Mouse (Mus musculus) neural tube, embryonic 12.5 days (tissue): ENCODE results near the gene Csnk2b. TPM values are rescaled to one million over a fixed set of nuclear protein-coding genes. Genes with fewer than 3 reads are reported as not detected.

Experiments used
- ATAC-seq: fragments of 200-750 bp; cut with Nextera tagmentation; 2 replicates; pipeline ENCODE4 v1.8.0; 2017; ENCODE audit warnings: low read depth, mild to moderate bottlenecking, moderate TSS enrichment, moderate library complexity; ENCODE audit not compliant: low FRiP score
- H3K27ac ChIP-seq: fragments of 300-500 bp; sonication (generic); 2 replicates; pipeline ENCODE4 v1.5.1; 2016
- H3K27me3 ChIP-seq: fragments of 300-500 bp; sonication (generic); replicated peaks from 2 replicates; pipeline ENCODE4 v1.6.1; 2016; ENCODE audit warnings: mild to moderate bottlenecking
- H3K36me3 ChIP-seq: fragments of 300-500 bp; sonication (generic); 2 replicates; pipeline ENCODE4 v1.6.1; 2016; ENCODE audit warnings: mild to moderate bottlenecking
- H3K4me1 ChIP-seq: fragments of 300-500 bp; sonication (generic); 2 replicates; pipeline ENCODE4 v1.6.1; 2016
- H3K4me2 ChIP-seq: fragments of 300-500 bp; sonication (generic); replicated peaks from 2 replicates; pipeline ENCODE4 v1.6.1; 2016; ENCODE audit warnings: mild to moderate bottlenecking
- H3K4me3 ChIP-seq: fragments of 300-500 bp; sonication (generic); 2 replicates; pipeline ENCODE4 v1.5.1; 2016
- H3K9ac ChIP-seq: fragments of 300-500 bp; sonication (generic); 2 replicates; pipeline ENCODE4 v1.6.1; 2016; ENCODE audit warnings: mild to moderate bottlenecking
- H3K9me3 ChIP-seq: fragments of 300-500 bp; sonication (generic); 2 replicates; pipeline ENCODE4 v1.6.1; 2016; ENCODE audit warnings: mild to moderate bottlenecking
- WGBS: fragments of 180-500 bp; shearing (Covaris S2); methylation state at CpG from one replicate; pipeline ENCODE4 v1.1.7; 2016; 5-methylcytosine and 5-hydroxymethylcytosine counted together
- polyA plus RNA-seq: library from polyadenylated mRNA; unstranded; fragments of >200 nt; fragmentation: Nextera tagmentation; extraction: Ambion mirVana; gene quantifications from 2 replicates; pipeline ENCODE4 v1.2.1, GENCODE M21; 2016

Gene Csnk2b
- polyA plus RNA-seq, 1 experiment from 2014 or later, result 295 TPM

GRCm38 (mm10) chr17:35159638-35160037 is 37.8 kb upstream of the Csnk2b start:
- no peak for ATAC-seq
- 88% methylated on average over 7 of the region's 7 CpGs for WGBS
- H3K27ac ChIP-seq, result no peak overlapping the region
- no peak overlapping the region for H3K4me3 ChIP-seq
- H3K4me2 ChIP-seq, result no peak overlapping the region
- H3K9me3 ChIP-seq, result no peaks in the 10 kb centered on the region
- peaks cover 75% of the 10 kb centered on the region for H3K36me3 ChIP-seq
- H3K4me1 ChIP-seq, result peaks cover 21% of the 10 kb centered on the region
- H3K27me3 ChIP-seq, result no peaks in the 10 kb centered on the region
- no peak overlapping the region for H3K9ac ChIP-seq

GRCm38 (mm10) chr17:35158850-35159593 is 37.2 kb upstream of the Csnk2b start:
- H3K4me3 ChIP-seq, result no peak overlapping the region
- 95% methylated on average over 16 of the region's 16 CpGs for WGBS
- no peak for ATAC-seq
- H3K36me3 ChIP-seq, result peaks cover 81% of the 10 kb centered on the region
- H3K9me3 ChIP-seq, result no peaks in the 10 kb centered on the region
- no peak overlapping the region for H3K27ac ChIP-seq
- H3K4me1 ChIP-seq, result peaks cover 21% of the 10 kb centered on the region
- H3K4me2 ChIP-seq, result no peak overlapping the region
- H3K9ac ChIP-seq, result no peak overlapping the region
- H3K27me3 ChIP-seq, result no peaks in the 10 kb centered on the region

DNA sequence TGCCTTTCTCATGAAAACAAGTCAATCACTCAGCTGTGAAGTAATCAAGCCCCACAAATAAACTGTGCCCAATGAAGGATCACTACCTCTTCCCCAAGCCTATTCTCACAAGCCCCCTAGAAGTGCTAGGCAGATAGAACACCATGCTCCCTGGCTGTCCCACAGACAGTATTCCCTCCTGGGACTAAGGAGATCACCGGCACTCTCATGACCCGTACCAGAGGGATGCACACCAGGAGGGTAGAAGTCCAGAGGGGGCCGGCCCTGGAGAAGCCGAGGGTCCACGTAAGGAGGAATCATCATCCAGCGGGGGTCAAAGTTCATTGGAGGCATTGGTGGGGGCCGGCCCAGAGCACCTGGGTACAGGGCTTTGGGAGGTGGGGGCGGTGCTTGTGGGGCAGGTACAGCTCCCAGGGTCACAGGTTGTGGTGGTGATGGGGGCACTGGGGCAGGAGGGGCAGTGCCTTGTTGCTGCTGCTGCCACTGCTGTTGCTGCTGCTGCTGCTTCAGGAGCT is 35.9 kb upstream of the Csnk2b start:
- Histone ChIP-seq H3K4me2 (no peak overlapping the region), H3K27ac (no peak overlapping the region), H3K36me3 (peaks cover 94% of the 10 kb centered on the region), H3K4me3 (no peak overlapping the region), H3K9me3 (no peaks in the 10 kb centered on the region), H3K27me3 (no peaks in the 10 kb centered on the region), H3K9ac (no peak overlapping the region), H3K4me1 (peaks cover 13% of the 10 kb centered on the region)
- no peak for ATAC-seq
- whole genome bisulfite sequencing, result 94% methylated on average over 8 of the region's 8 CpGs

DNA sequence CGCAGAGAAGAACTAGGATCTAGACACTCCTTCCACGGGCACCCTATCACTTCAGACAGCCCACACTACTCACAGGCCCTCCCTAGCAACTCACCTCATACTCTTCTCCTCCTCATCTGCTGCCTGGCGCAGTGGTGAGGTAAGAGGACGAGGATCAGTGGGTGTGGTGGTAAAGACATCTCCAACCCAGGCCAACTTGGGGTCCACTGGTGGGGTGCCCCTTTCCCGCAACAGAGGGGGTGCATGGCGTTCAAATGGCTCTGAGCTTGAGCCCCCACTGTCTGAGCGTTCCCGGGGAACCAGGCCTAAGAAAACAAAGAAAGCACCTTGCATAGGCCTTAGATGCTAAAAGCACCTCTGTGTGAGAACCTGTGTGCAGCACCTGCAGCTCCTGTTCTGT is 35.4 kb upstream of the Csnk2b start:
- H3K4me3 ChIP-seq, result no peak overlapping the region
- peaks cover 8% of the 10 kb centered on the region for H3K4me1 ChIP-seq
- no peaks in the 10 kb centered on the region for H3K27me3 ChIP-seq
- WGBS, result 95% methylated on average over 8 of the region's 8 CpGs
- no peaks in the 10 kb centered on the region for H3K9me3 ChIP-seq
- H3K27ac ChIP-seq, result no peak overlapping the region
- H3K36me3 ChIP-seq, result peaks cover 99% of the 10 kb centered on the region
- ATAC-seq, result no peak
- no peak overlapping the region for H3K9ac ChIP-seq
- no peak overlapping the region for H3K4me2 ChIP-seq

DNA sequence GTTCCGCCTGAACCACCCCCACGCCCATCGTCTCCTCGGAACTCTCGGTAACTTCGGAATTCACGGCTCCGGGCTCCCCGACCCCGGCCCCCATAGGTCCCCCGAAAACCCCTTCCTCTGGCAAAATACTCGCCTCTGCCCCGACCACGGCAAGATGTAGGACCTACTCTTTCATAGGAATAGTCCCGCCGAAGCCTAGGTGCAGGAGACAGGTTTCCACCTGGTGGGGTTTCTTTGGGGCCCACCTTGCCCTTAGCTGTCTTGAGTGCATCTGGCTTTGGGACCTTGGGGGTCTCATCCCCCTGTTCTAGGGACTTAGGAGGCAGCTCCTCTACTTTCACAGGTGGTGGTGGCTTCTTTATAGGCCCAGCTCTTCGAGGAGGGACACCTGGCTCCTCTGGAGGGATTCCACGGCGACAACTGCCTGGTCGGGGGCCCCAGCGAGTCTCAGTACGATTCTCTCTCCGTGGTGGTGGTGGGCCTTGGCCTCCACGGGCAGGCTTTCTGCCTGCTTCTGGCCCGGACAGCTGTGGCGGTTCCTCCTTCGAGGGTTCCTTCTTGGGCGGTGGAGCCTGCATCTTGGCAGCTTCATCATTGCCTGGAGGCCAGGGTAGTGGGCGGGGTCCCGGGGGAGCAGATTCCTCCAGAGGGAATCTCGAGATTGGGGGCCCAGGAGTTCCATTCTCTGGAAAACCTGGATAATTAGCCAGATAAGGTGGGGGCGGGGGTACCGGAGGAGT is 34.8 kb upstream of the Csnk2b start:
- WGBS, result 91% methylated on average over 33 of the region's 33 CpGs

DNA sequence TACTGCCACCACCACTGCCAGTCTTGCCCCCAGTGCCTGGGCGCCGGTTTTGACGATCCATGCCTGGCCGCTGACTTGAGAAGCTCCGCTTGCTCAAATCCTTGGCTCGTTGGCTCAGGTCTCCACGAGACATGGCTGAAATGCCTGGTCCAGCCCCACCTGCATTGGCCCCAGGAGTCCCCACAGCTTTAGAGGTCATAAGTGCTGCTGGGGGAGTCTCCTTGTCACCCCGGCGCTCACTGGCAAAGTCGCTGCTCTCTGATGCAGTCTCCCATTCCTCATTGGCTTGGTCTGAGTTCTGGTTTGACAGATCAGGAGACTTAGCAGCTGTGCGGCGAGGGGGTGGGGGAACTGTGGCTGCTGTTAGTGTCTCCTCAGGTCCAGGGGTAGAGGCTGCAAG is 33.6 kb upstream of the Csnk2b start:
- no peak overlapping the region for H3K4me3 ChIP-seq
- no peak overlapping the region for H3K27ac ChIP-seq
- ATAC-seq, result no peak
- H3K4me1 ChIP-seq, result no peaks in the 10 kb centered on the region
- peaks cover 98% of the 10 kb centered on the region for H3K36me3 ChIP-seq
- 92% methylated on average over 12 of the region's 12 CpGs for WGBS
- H3K4me2 ChIP-seq, result no peak overlapping the region
- no peak overlapping the region for H3K9ac ChIP-seq
- H3K9me3 ChIP-seq, result no peaks in the 10 kb centered on the region
- H3K27me3 ChIP-seq, result no peaks in the 10 kb centered on the region

More for the DNA sequence above, 34.8 kb upstream of the Csnk2b start:
- Histone ChIP-seq H3K9me3 (no peaks in the 10 kb centered on the region), H3K4me1 (0 out of 2 replicates have a peak, but pooled peaks cover 3% of the 10 kb centered on the region), H3K4me3 (no peak overlapping the region), H3K27ac (no peak overlapping the region), H3K4me2 (no peak overlapping the region), H3K9ac (no peak overlapping the region), H3K36me3 (peaks cover 100% of the 10 kb centered on the region), H3K27me3 (no peaks in the 10 kb centered on the region)
- ATAC-seq, result no peak

- Histone ChIP-seq H3K4me2 (no peak overlapping the region), H3K4me1 (no peaks in the 10 kb centered on the region), H3K27me3 (no peaks in the 10 kb centered on the region), H3K9me3 (no peaks in the 10 kb centered on the region), H3K36me3 (peaks cover 98% of the 10 kb centered on the region), H3K27ac (no peak overlapping the region), H3K9ac (no peak overlapping the region), H3K4me3 (no peak overlapping the region)
- 77% methylated on average over 7 of the region's 7 CpGs for WGBS
- no peak for ATAC-seq
These were observed 32.8 kb upstream of the Csnk2b start for GRCm38 (mm10) chr17:35154616-35155015.

DNA sequence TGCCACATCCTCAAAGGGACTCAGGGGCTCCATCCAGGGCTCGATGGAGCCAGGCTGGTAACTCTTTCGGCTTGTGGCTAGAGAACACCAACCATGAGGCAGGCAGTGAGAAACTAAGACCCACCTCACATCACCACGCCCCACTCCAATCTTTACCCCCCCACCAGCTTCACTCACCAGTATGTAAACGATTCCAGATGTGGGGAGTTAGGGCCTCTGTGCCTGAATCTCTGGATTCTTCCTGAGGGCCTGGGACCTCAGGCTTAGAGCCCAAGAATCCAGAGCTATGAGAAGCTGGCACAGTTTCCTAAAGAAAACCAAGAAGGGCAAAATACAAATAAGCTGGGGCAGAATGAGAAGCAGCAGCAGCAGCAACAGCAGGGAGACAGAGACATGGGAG is 32.1 kb upstream of the Csnk2b start:
- 87% methylated on average over 4 of the region's 4 CpGs for WGBS
- H3K27me3 ChIP-seq, result no peaks in the 10 kb centered on the region
- H3K4me2 ChIP-seq, result no peak overlapping the region
- no peaks in the 10 kb centered on the region for H3K4me1 ChIP-seq
- H3K27ac ChIP-seq, result no peak overlapping the region
- ATAC-seq, result no peak
- H3K36me3 ChIP-seq, result peaks cover 98% of the 10 kb centered on the region
- H3K9ac ChIP-seq, result no peak overlapping the region
- H3K4me3 ChIP-seq, result no peak overlapping the region
- H3K9me3 ChIP-seq, result no peaks in the 10 kb centered on the region

GRCm38 (mm10) chr17:35153077-35153476 is 31.2 kb upstream of the Csnk2b start:
- 97% methylated on average over 9 of the region's 9 CpGs for WGBS
- no peak overlapping the region for H3K27ac ChIP-seq
- H3K9ac ChIP-seq, result no peak overlapping the region
- H3K4me1 ChIP-seq, result no peaks in the 10 kb centered on the region
- no peak overlapping the region for H3K4me2 ChIP-seq
- no peak for ATAC-seq
- H3K4me3 ChIP-seq, result no peak overlapping the region
- no peaks in the 10 kb centered on the region for H3K9me3 ChIP-seq
- no peaks in the 10 kb centered on the region for H3K27me3 ChIP-seq
- peaks cover 98% of the 10 kb centered on the region for H3K36me3 ChIP-seq

- H3K36me3 ChIP-seq, result peaks cover 96% of the 10 kb centered on the region
- no peaks in the 10 kb centered on the region for H3K4me1 ChIP-seq
- no peak overlapping the region for H3K9ac ChIP-seq
- H3K27me3 ChIP-seq, result no peaks in the 10 kb centered on the region
- H3K4me3 ChIP-seq, result no peak overlapping the region
- 92% methylated on average over 4 of the region's 4 CpGs for WGBS
- no peak for ATAC-seq
- H3K9me3 ChIP-seq, result no peaks in the 10 kb centered on the region
- H3K4me2 ChIP-seq, result no peak overlapping the region
- H3K27ac ChIP-seq, result no peak overlapping the region
These were observed 30.3 kb upstream of the Csnk2b start for GRCm38 (mm10) chr17:35152121-35152520.

DNA sequence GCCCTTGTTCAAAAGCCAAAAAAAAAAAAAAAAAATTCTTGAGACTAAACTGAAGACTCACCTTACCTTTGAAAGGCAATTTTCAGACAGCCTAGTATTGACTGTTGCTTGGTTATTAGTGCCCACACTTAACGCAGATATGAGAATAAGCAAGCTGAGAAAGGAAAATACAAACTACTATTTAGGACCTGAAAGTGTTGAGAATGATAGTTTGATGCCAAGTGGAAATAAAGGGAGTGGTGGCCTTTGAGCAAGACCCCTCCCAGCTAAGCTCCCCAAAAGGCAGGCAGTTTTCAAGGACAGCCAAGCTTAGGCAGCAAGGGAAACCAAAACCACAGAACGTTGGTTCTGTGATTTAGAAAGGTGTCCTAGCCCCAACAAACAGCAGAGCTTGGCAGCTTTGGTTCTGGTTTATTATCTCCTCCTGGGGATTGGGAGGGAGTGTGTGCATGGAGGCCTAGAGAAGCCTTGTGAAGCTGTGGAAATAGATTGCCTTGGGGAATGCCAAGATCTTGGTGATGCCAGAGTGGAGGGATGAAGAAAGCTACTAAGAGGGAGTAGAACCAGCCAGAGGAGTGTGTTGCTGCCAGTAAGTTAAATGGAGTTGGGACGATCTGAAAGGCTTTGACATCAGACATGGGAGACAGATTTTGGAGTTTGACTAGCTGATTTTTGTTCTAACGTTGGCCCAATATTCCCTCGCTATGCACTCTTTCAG is 26.2 kb upstream of the Csnk2b start:
- Histone ChIP-seq H3K27ac (no peak overlapping the region), H3K4me1 (no peaks in the 10 kb centered on the region), H3K9me3 (no peaks in the 10 kb centered on the region), H3K9ac (no peak overlapping the region), H3K4me3 (no peak overlapping the region), H3K27me3 (no peaks in the 10 kb centered on the region), H3K36me3 (peaks cover 96% of the 10 kb centered on the region), H3K4me2 (no peak overlapping the region)
- WGBS, result 71% methylated on average over 5 of the region's 5 CpGs
- no peak for ATAC-seq

- no peak for ATAC-seq
- Histone ChIP-seq H3K9me3 (no peaks in the 10 kb centered on the region), H3K36me3 (peaks cover 96% of the 10 kb centered on the region), H3K4me3 (no peak overlapping the region), H3K4me1 (no peaks in the 10 kb centered on the region), H3K9ac (no peak overlapping the region), H3K27me3 (no peaks in the 10 kb centered on the region), H3K4me2 (no peak overlapping the region), H3K27ac (no peak overlapping the region)
- 62% methylated on average over 3 of the region's 3 CpGs for WGBS
These were observed 25.5 kb upstream of the Csnk2b start for GRCm38 (mm10) chr17:35147348-35147747.
